Mouse (Mus musculus) kidney, adult 2 months (tissue): ENCODE data around the gene Phyhipl. TPM values are rescaled to one million over a fixed set of nuclear protein-coding genes. Genes with fewer than 3 reads are reported as not detected.

Experiments
- DNase-seq: peaks from one replicate; pipeline ENCODE4 v3.0.0; 2021
- H3K27ac ChIP-seq: fragments of 200-500 bp; 2 replicates; pipeline ENCODE4 v1.5.1; 2012; ENCODE audit warnings: low read depth, low read length, control low read depth, inconsistent platforms; ENCODE audit not compliant: insufficient read depth
- H3K27me3 ChIP-seq: fragments of 200-500 bp; replicated peaks from 2 replicates; pipeline ENCODE4 v1.6.1; 2012; ENCODE audit warnings: mild to moderate bottlenecking, moderate library complexity, low read length, inconsistent platforms; ENCODE audit not compliant: control insufficient read depth, insufficient read depth
- H3K36me3 ChIP-seq: fragments of 200-500 bp; 2 replicates; pipeline ENCODE4 v1.6.1; 2012; ENCODE audit warnings: mild to moderate bottlenecking, moderate library complexity, low read length, inconsistent platforms; ENCODE audit not compliant: control insufficient read depth, insufficient read depth
- H3K4me1 ChIP-seq: fragments of 200-500 bp; 2 replicates; pipeline ENCODE4 v1.6.1; 2011; ENCODE audit warnings: low read length; ENCODE audit not compliant: control insufficient read depth, insufficient read depth
- H3K4me3 ChIP-seq: fragments of 200-500 bp; 2 replicates; pipeline ENCODE4 v1.5.1; 2011; ENCODE audit warnings: mild to moderate bottlenecking, low read depth, low read length, control low read depth; ENCODE audit not compliant: insufficient read depth
- CTCF ChIP-seq: fragments of 200-500 bp; conservative IDR thresholded peaks from 2 replicates; pipeline ENCODE4 v1.5.1; 2011; ENCODE audit warnings: low read depth, mild to moderate bottlenecking, control low read depth, low read length, moderate library complexity, mixed read lengths; ENCODE audit not compliant: insufficient read depth, insufficient read length
- POLR2A ChIP-seq: fragments of 200-500 bp; IDR thresholded peaks from one replicate; pipeline ENCODE4 v1.6.1; 2011; ENCODE audit warnings: low read depth, low read length, control low read depth
- WGBS: fragments of 180-500 bp; shearing (Covaris S2); methylation state at CpG from one replicate; pipeline ENCODE4 v1.1.7; 2018; 5-methylcytosine and 5-hydroxymethylcytosine counted together
- polyA plus RNA-seq: library from polyadenylated mRNA; depleted of rRNA; stranded (reverse); fragments of >200 nt; gene quantifications from 2 replicates; pipeline ENCODE4 v1.2.3, GENCODE M21; 2012

Gene Phyhipl
- polyA plus RNA-seq, 1 experiment = 75.4 TPM

- H3K4me3 ChIP-seq = no peak overlapping the region
- no peak overlapping the region for H3K27ac ChIP-seq
- no peaks in the 10 kb centered on the region for H3K4me1 ChIP-seq
- H3K36me3 ChIP-seq = no peaks in the 10 kb centered on the region; the same call in 1 of the 2 replicates
- WGBS = 85% methylated on average over 3 of the region's 3 CpGs
- TF ChIP-seq CTCF = no peak
- TF ChIP-seq POLR2A = no peak
- DNase-seq = no peak
- no peaks in the 10 kb centered on the region for H3K27me3 ChIP-seq
Observed at GRCm38 (mm10) chr10:70552531-70552930, 103.2 kb downstream of the Phyhipl start.

GRCm38 (mm10) chr10:70542857-70543256 is 112.9 kb downstream of the Phyhipl start:
- Histone ChIP-seq H3K27me3 (no peaks in the 10 kb centered on the region), H3K4me3 (no peak overlapping the region), H3K36me3 (no peaks in the 10 kb centered on the region), H3K27ac (no peak overlapping the region), H3K4me1 (no peaks in the 10 kb centered on the region)
- TF ChIP-seq POLR2A (no peak), CTCF (no peak)
- DNase-seq = no peak
- 82% methylated on average over 6 of the region's 6 CpGs for WGBS

DNA sequence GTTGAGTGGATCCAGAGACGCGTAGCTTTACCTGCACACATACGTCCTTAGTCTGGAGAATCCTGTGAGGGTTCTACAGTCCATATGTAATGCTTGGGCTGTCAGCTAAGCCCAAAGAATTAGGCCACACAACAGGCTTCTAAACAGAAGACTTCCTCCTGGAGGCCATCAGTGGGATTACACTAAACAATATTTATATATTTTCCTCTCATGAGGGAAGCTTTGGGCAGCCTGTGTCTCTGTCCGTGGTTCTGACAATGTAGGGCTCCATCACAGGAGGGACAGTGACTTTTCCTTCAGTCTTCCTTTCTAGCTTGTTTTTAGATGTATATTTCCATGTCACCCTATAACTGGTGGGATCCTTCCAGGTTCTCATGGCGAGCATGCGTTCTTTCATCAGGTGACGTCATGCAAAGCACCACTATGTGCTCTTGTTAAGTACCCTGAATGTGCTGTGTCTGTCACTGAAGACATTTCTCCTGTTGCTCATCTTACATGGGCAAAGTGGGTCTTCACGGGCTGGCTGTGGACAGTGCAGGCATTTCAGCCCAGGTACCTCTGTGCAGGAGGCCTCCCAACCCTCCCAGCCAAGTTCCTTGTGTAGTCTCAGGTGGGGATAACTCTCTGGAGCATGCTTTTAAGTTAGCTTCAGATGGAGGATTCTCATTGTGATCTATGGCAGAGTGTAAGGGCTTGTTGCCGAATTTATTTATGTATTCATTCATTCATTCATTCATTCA is 115.1 kb downstream of the Phyhipl start:
- Histone ChIP-seq H3K4me3 (no peak overlapping the region), H3K36me3 (no peaks in the 10 kb centered on the region), H3K4me1 (no peaks in the 10 kb centered on the region), H3K27ac (no peak overlapping the region), H3K27me3 (no peaks in the 10 kb centered on the region)
- TF ChIP-seq CTCF = no peak
- TF ChIP-seq POLR2A = no peak
- peak; percentile 11 for DNase-seq
- whole genome bisulfite sequencing = 86% methylated on average over 9 of the region's 9 CpGs

GRCm38 (mm10) chr10:70539251-70539650 is 116.5 kb downstream of the Phyhipl start:
- H3K36me3 ChIP-seq = no peaks in the 10 kb centered on the region
- no peaks in the 10 kb centered on the region for H3K4me1 ChIP-seq
- TF ChIP-seq POLR2A (no peak), CTCF (no peak)
- no peak for DNase-seq
- H3K27me3 ChIP-seq = no peaks in the 10 kb centered on the region
- WGBS = 94% methylated on average over 9 of the region's 9 CpGs
- H3K27ac ChIP-seq = no peak overlapping the region
- no peak overlapping the region for H3K4me3 ChIP-seq

GRCm38 (mm10) chr10:70537694-70538093 is 118.1 kb downstream of the Phyhipl start:
- TF ChIP-seq POLR2A = no peak
- TF ChIP-seq CTCF = no peak
- H3K4me3 ChIP-seq = no peak overlapping the region
- H3K4me1 ChIP-seq = no peaks in the 10 kb centered on the region
- no peaks in the 10 kb centered on the region for H3K36me3 ChIP-seq
- no peaks in the 10 kb centered on the region for H3K27me3 ChIP-seq
- 88% methylated on average over 10 of the region's 10 CpGs for WGBS
- no peak overlapping the region for H3K27ac ChIP-seq
- no peak for DNase-seq

DNA sequence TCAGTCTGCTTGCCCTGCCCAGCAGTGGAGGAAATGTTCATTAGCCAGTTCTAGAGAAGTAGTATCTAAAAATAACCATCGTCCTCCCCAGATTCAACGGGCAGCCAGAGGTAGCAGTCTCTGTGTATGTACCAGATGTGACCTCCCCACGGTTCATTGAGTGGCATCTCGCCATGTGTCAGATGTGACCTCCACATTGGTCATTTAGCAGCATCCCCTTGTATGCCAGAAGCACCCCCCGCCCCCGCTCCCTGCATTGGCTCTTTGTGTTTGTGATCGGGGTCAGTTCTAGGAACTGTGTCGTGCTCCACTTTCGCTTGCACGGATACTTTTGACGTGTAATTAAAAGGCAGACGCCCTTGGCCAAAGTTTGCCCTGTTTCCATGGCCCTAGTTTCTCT is 120.4 kb downstream of the Phyhipl start:
- TF ChIP-seq CTCF (no peak), POLR2A (no peak)

DNA sequence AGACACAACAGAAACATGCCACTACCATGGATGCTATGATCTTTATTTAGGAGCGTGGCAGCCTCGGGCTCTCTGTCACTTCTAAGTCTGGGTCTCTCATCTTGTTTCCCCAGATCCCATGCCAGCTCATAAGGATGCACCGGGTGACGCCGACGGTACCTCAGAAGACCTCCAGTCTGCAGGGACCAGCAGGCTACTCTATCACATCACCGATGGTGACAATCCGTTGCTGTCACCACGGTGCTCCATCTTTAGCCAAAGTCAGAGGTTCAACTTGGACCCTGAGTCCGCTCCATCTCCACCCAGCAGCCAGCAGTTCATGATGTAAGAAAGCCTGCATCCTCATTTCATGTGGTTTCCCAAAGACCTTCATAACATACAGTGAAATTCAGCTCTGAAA is 121.2 kb downstream of the Phyhipl start:
- Histone ChIP-seq H3K4me3 (no peak overlapping the region), H3K27ac (no peak overlapping the region), H3K36me3 (no peaks in the 10 kb centered on the region), H3K27me3 (no peaks in the 10 kb centered on the region), H3K4me1 (no peaks in the 10 kb centered on the region)
- TF ChIP-seq POLR2A (no peak), CTCF (no peak)
- no peak for DNase-seq
- WGBS = 97% methylated on average over 10 of the region's 10 CpGs

More for the DNA sequence above, 120.4 kb downstream of the Phyhipl start:
- H3K4me1 ChIP-seq = no peaks in the 10 kb centered on the region
- H3K4me3 ChIP-seq = no peak overlapping the region
- WGBS = 69% methylated on average over 12 of the region's 12 CpGs
- H3K36me3 ChIP-seq = no peaks in the 10 kb centered on the region
- H3K27ac ChIP-seq = no peak overlapping the region
- no peak for DNase-seq
- no peaks in the 10 kb centered on the region for H3K27me3 ChIP-seq

- H3K4me1 ChIP-seq = no peaks in the 10 kb centered on the region
- no peak for TF ChIP-seq CTCF
- no peak for TF ChIP-seq POLR2A
- no peak for DNase-seq
- H3K36me3 ChIP-seq = no peaks in the 10 kb centered on the region
- H3K4me3 ChIP-seq = no peak overlapping the region
- WGBS = 81% methylated on average over 12 of the region's 12 CpGs
- H3K27me3 ChIP-seq = no peaks in the 10 kb centered on the region
- no peak overlapping the region for H3K27ac ChIP-seq
Observed at GRCm38 (mm10) chr10:70533986-70534385, 121.8 kb downstream of the Phyhipl start.
